Mouse (Mus musculus): ENCODE data around the gene Nrde2. TPM values are rescaled to one million over a fixed set of nuclear protein-coding genes. Genes with fewer than 3 reads are reported as not detected.

Nrde2 gene
- total and polyA plus RNA-seq, 2 experiments = 4.5 to 8.1 TPM

GRCm38 (mm10) chr12:100183970-100184369 lies 24.5 kb upstream of the Nrde2 start:
- DNase-seq (ENCODE audit: extremely low read depth, low read depth, low spot score) = peak; percentile 33
- 66% methylated on average over 5 of the region's 5 CpGs for WGBS
- Histone ChIP-seq H3K4me3 (ENCODE audit: insufficient read depth, low read depth, low read length) (no peak overlapping the region), H3K79me2 (ENCODE audit: control insufficient read depth, insufficient read depth, low read length) (no peaks in the 10 kb centered on the region), H3K27me3 (ENCODE audit: control insufficient read depth, insufficient read depth, low read length) (no peaks in the 10 kb centered on the region), H3K36me3 (ENCODE audit: control insufficient read depth, insufficient read depth, low read length) (no peaks in the 10 kb centered on the region), H3K4me1 (ENCODE audit: control insufficient read depth, insufficient read depth, low read length) (peaks cover 7% of the 10 kb centered on the region), H3K27ac (replicated peaks; ENCODE audit: insufficient read depth, low read depth, low read length) (no peak overlapping the region), H3K9ac (ENCODE audit: low read depth, low read length) (no peak overlapping the region)
- TF ChIP-seq CTCF (IDR thresholded peaks at IDR 0.05; ENCODE audit: low read depth, low read length) (no peak), POLR2A (IDR thresholded peaks at IDR 0.05; ENCODE audit: extremely low read depth, insufficient read depth, low read length) (no peak)

- H3K27me3 ChIP-seq (ENCODE audit: control insufficient read depth, insufficient read depth, low read length) = no peaks in the 10 kb centered on the region
- DNase-seq (ENCODE audit: extremely low read depth, low read depth, low spot score) = no peak
- WGBS = 89% methylated on average over 2 of the region's 2 CpGs
- H3K4me1 ChIP-seq (ENCODE audit: control insufficient read depth, insufficient read depth, low read length) = peaks cover 3% of the 10 kb centered on the region
- TF ChIP-seq CTCF (IDR thresholded peaks at IDR 0.05; ENCODE audit: low read depth, low read length) (no peak; the same call in 1 of the 2 replicates), POLR2A (IDR thresholded peaks at IDR 0.05; ENCODE audit: extremely low read depth, insufficient read depth, low read length) (no peak)
- no peaks in the 10 kb centered on the region for H3K36me3 ChIP-seq (ENCODE audit: control insufficient read depth, insufficient read depth, low read length)
- H3K9ac ChIP-seq (ENCODE audit: low read depth, low read length) = no peak overlapping the region
- H3K27ac ChIP-seq (replicated peaks; ENCODE audit: insufficient read depth, low read depth, low read length) = no peak overlapping the region
- no peak overlapping the region for H3K4me3 ChIP-seq (ENCODE audit: insufficient read depth, low read depth, low read length)
- no peaks in the 10 kb centered on the region for H3K79me2 ChIP-seq (ENCODE audit: control insufficient read depth, insufficient read depth, low read length)
Observed at GRCm38 (mm10) chr12:100182676-100183075, 23.2 kb upstream of the Nrde2 start.

GRCm38 (mm10) chr12:100180802-100181201 lies 21.3 kb upstream of the Nrde2 start:
- no peak overlapping the region for H3K27ac ChIP-seq (replicated peaks; ENCODE audit: insufficient read depth, low read depth, low read length)
- no peaks in the 10 kb centered on the region for H3K27me3 ChIP-seq (ENCODE audit: control insufficient read depth, insufficient read depth, low read length)
- no peaks in the 10 kb centered on the region for H3K79me2 ChIP-seq (ENCODE audit: control insufficient read depth, insufficient read depth, low read length)
- no peaks in the 10 kb centered on the region for H3K4me1 ChIP-seq (ENCODE audit: control insufficient read depth, insufficient read depth, low read length)
- no peak for DNase-seq (ENCODE audit: extremely low read depth, low read depth, low spot score)
- no peak overlapping the region for H3K9ac ChIP-seq (ENCODE audit: low read depth, low read length)
- WGBS = 73% methylated on average over 13 of the region's 13 CpGs
- H3K4me3 ChIP-seq (ENCODE audit: insufficient read depth, low read depth, low read length) = no peak overlapping the region
- H3K36me3 ChIP-seq (ENCODE audit: control insufficient read depth, insufficient read depth, low read length) = no peaks in the 10 kb centered on the region
- TF ChIP-seq CTCF (IDR thresholded peaks at IDR 0.05; ENCODE audit: low read depth, low read length) (no peak), POLR2A (IDR thresholded peaks at IDR 0.05; ENCODE audit: extremely low read depth, insufficient read depth, low read length) (no peak)

- H3K4me1 ChIP-seq (ENCODE audit: control insufficient read depth, insufficient read depth, low read length) = no peaks in the 10 kb centered on the region
- WGBS = 62% methylated on average over 6 of the region's 6 CpGs
Observed at GRCm38 (mm10) chr12:100178898-100179440, 19.5 kb upstream of the Nrde2 start.

GRCm38 (mm10) chr12:100176469-100177056 lies 17.1 kb upstream of the Nrde2 start:
- H3K27me3 ChIP-seq (ENCODE audit: control insufficient read depth, insufficient read depth, low read length) = no peaks in the 10 kb centered on the region
- H3K4me3 ChIP-seq (ENCODE audit: insufficient read depth, low read depth, low read length) = no peak overlapping the region
- TF ChIP-seq POLR2A (IDR thresholded peaks at IDR 0.05; ENCODE audit: extremely low read depth, insufficient read depth, low read length) = no peak
- no peak for TF ChIP-seq CTCF (IDR thresholded peaks at IDR 0.05; ENCODE audit: low read depth, low read length)
- WGBS = 84% methylated on average over 11 of the region's 11 CpGs
- no peak overlapping the region for H3K27ac ChIP-seq (replicated peaks; ENCODE audit: insufficient read depth, low read depth, low read length)
- no peak for DNase-seq (ENCODE audit: extremely low read depth, low read depth, low spot score)
- no peak overlapping the region for H3K9ac ChIP-seq (ENCODE audit: low read depth, low read length)
- no peaks in the 10 kb centered on the region for H3K36me3 ChIP-seq (ENCODE audit: control insufficient read depth, insufficient read depth, low read length)
- H3K79me2 ChIP-seq (ENCODE audit: control insufficient read depth, insufficient read depth, low read length) = no peaks in the 10 kb centered on the region
- H3K4me1 ChIP-seq (ENCODE audit: control insufficient read depth, insufficient read depth, low read length) = no peaks in the 10 kb centered on the region

More at GRCm38 (mm10) chr12:100178898-100179440, 19.5 kb upstream of the Nrde2 start:
- Histone ChIP-seq H3K4me3 (ENCODE audit: insufficient read depth, low read depth, low read length) (no peak overlapping the region), H3K27me3 (ENCODE audit: control insufficient read depth, insufficient read depth, low read length) (no peaks in the 10 kb centered on the region), H3K9ac (ENCODE audit: low read depth, low read length) (no peak overlapping the region), H3K36me3 (ENCODE audit: control insufficient read depth, insufficient read depth, low read length) (no peaks in the 10 kb centered on the region), H3K79me2 (ENCODE audit: control insufficient read depth, insufficient read depth, low read length) (no peaks in the 10 kb centered on the region), H3K27ac (replicated peaks; ENCODE audit: insufficient read depth, low read depth, low read length) (no peak overlapping the region)
- DNase-seq (ENCODE audit: extremely low read depth, low read depth, low spot score) = no peak
- TF ChIP-seq POLR2A (IDR thresholded peaks at IDR 0.05; ENCODE audit: extremely low read depth, insufficient read depth, low read length) (no peak), CTCF (IDR thresholded peaks at IDR 0.05; ENCODE audit: low read depth, low read length) (no peak)

- H3K4me1 ChIP-seq (ENCODE audit: control insufficient read depth, insufficient read depth, low read length) = no peaks in the 10 kb centered on the region
- no peaks in the 10 kb centered on the region for H3K36me3 ChIP-seq (ENCODE audit: control insufficient read depth, insufficient read depth, low read length)
- no peak for TF ChIP-seq CTCF (IDR thresholded peaks at IDR 0.05; ENCODE audit: low read depth, low read length)
- no peak for TF ChIP-seq POLR2A (IDR thresholded peaks at IDR 0.05; ENCODE audit: extremely low read depth, insufficient read depth, low read length)
- no peak overlapping the region for H3K9ac ChIP-seq (ENCODE audit: low read depth, low read length)
- DNase-seq (ENCODE audit: extremely low read depth, low read depth, low spot score) = no peak
- no peak overlapping the region for H3K4me3 ChIP-seq (ENCODE audit: insufficient read depth, low read depth, low read length)
- H3K79me2 ChIP-seq (ENCODE audit: control insufficient read depth, insufficient read depth, low read length) = no peaks in the 10 kb centered on the region
- H3K27ac ChIP-seq (replicated peaks; ENCODE audit: insufficient read depth, low read depth, low read length) = no peak overlapping the region
- 69% methylated on average over 7 of the region's 7 CpGs for WGBS
- no peaks in the 10 kb centered on the region for H3K27me3 ChIP-seq (ENCODE audit: control insufficient read depth, insufficient read depth, low read length)
Observed at GRCm38 (mm10) chr12:100172481-100172880, 13.0 kb upstream of the Nrde2 start.
